Mouse (Mus musculus) brain, embryonic 14.5 days (tissue): ENCODE measurements at regions not wholly inside any gene's neighbourhood (a gene's known extent, or its start where the extent isn't known, plus 50 kb on each side); places are given as distances from the start of the nearest gene placed in this dataset.

Source experiments
- CTCF ChIP-seq: fragments of 200-500 bp; IDR thresholded peaks from 2 replicates; pipeline ENCODE4 v1.5.1; 2012; ENCODE audit warnings: inconsistent platforms, mild to moderate bottlenecking, moderate library complexity, borderline replicate concordance; ENCODE audit not compliant: insufficient read depth, insufficient read length; ENCODE audit errors: extremely low read depth
- POLR2A ChIP-seq: fragments of 200-500 bp; IDR thresholded peaks from 2 replicates; pipeline ENCODE4 v1.6.1; 2012; ENCODE audit warnings: mild to moderate bottlenecking, inconsistent platforms, borderline replicate concordance; ENCODE audit not compliant: poor library complexity, insufficient read depth, insufficient read length, severe bottlenecking; ENCODE audit errors: extremely low read depth

GRCm38 (mm10) chr1:72082366-72082765 is 129.7 kb downstream of the Mreg start:
- TF ChIP-seq CTCF: no peak
- no peak for TF ChIP-seq POLR2A
